Mouse (Mus musculus): ENCODE data around the gene Nfic. TPM values are rescaled to one million over a fixed set of nuclear protein-coding genes. Genes with fewer than 3 reads are reported as not detected.

Gene Nfic
- total RNA-seq, 2 experiments from 2014 or later, result 133 TPM

DNA sequence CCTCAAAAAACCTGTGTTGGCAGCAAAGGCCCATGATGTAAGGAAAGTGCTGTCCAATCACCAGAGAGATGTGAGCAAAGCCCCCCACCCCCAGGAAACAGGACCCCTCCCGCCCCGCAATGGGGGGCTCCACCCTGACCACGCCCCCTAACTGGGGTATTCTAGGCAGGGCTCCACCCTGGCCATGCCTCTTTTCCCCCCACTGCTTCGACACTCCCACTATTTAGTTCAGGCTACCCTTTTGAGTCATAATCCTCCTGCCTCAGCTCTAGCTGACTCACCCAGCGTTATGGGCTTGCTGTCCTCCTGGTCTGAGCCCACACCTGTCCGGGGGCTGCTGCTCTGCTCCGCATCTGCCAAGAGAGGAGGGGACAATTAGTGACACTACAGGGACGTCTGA, 46.1 kb downstream of the Nfic start:
- intact Hi-C loops (cut with DNase I), result loop anchor here (2.0 kb wide), 1 partner anchor 33 kb away; no protein-coding TSS in a partner anchor

DNA sequence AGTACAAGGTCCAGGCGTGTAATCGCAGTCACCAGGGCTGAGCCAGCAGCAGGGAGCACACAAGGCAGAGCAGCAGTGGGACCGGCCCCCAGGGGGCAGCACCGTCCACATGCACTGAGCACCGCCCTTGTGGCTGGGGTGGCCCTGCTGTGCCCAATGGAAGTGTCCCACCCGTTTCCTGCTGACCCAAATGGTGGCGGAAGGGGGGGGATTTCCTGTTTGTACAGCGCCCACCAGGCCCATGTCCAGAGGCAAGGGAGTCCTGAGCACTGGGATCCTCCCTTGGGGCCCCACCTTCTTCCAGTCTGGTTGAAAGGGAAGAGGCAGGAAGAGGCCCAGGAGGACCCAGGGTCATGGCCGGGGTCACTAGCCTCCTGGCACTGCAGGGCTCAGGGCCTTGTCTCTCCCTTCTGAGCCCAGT, 46.6 kb downstream of the Nfic start:
- intact Hi-C loops (cut with DNase I), result loop anchor here (2.0 kb wide), 1 partner anchor 34 kb away; no protein-coding TSS in a partner anchor
- peak; percentile 92 to 93 for DNase-seq

More for the DNA sequence above, 46.1 kb downstream of the Nfic start:
- DNase-seq, result no peak

DNA sequence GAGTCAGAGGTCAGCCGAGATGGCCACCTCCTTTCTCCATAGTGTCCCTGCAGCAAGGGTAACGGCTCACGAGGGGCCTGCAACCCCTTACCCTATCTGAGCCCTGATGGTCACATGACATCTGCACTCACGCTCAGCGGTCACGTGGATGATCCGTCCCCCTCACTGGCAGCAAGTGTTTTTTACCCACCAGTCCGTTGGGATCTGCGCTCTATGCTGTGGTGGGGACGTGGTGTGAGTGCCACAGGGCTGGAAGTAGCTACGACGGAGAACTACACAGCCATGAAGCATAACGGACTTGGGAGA, 47.1 kb downstream of the Nfic start:
- intact Hi-C loops (cut with DNase I), result loop anchor here (2.0 kb wide), 1 partner anchor 34 kb away; no protein-coding TSS in a partner anchor

DNA sequence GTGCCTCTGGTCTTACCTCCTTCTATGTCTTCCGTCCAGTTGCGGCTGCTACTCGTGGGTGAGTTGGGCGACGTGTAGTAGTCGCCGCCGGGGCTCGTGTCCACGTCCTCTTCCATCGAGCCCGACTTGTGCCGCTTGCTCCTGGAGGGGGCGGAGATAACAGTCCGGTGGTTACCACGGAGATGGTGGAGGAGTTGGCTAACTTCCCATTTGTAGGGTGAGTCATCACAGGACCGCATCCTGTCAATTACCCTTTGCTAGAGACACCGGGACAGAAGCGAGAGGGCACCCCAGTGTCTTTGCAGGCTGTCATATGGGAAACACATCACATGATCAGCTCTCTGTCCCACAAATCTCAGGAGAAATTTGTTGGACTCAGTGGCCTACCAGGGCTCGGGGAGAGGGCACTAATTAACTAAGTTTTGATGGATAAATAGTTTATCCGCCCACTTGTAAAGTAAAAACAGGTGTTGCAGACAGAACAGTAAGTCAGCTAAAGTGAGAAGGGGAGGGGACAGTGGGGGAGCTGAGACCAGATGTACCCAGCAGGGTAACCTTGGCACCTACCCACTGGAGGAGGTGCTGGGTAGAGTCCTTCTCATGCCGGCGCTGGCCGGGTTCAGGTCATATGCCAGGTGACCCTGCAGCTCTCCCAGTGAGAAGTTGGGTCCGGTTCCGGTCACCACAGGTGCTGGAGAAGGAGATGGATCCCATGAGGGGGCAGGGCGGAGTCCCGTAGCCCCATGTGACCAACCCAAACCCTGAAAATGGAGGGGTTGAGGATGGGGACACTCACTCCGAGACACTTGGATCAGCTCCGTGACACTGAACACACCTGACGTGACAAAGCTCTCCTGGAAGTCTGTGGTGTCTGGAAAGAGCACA, 47.7 kb downstream of the Nfic start:
- peak; percentile 77 to 82 for DNase-seq
- intact Hi-C loops (cut with DNase I), result loop anchor here (2.0 kb wide), 1 partner anchor 35 kb away; no protein-coding TSS in a partner anchor

More for the DNA sequence above, 47.1 kb downstream of the Nfic start:
- DNase-seq, result no peak

DNA sequence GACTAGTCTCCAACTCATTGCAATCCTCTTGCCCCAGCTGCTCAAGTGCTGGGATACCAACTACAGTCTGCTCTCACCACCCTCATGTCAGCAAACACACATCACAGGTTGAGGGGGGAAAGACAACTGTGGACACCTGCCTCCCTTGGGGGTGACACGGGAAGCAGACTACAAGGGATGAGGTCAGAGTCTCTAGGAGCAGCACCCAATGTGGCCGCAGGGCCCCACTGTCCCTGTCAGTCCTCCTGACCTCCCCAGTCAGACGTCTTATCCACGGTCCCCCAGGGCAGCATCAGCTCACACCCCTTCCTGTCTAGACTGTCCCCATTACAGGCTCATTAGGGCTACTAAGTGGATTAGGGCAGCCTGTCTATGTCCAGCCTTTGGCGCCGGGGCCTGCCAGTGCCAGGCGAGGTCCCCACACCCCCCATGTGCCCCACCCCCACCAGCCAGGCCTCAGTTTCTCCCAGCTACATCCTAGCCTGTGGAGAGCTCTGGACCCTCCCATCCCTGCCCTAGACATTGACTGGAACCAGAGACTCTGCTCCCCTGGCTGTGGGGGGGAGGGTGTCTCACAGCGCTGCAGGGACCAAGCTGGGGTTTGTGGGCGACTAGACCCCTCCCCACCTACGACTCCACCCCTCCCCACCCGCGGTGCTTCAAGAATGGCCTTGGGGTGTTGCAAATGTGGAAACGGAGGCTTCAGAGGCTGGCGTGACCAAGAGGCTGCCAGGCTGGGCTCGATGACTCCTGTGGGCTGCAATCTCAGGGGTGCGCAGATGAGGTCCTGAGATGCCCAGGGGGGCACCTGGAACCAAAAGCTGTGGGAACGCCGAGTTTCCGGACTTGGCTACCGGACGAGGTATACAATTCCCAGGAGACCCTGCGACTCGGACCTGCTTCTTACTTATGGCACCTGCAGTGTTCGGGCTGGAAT, 48.7 kb downstream of the Nfic start:
- intact Hi-C loops (cut with DNase I), result no loop called here
- peak in 1 of 2 experiments; percentile 29 for DNase-seq

DNA sequence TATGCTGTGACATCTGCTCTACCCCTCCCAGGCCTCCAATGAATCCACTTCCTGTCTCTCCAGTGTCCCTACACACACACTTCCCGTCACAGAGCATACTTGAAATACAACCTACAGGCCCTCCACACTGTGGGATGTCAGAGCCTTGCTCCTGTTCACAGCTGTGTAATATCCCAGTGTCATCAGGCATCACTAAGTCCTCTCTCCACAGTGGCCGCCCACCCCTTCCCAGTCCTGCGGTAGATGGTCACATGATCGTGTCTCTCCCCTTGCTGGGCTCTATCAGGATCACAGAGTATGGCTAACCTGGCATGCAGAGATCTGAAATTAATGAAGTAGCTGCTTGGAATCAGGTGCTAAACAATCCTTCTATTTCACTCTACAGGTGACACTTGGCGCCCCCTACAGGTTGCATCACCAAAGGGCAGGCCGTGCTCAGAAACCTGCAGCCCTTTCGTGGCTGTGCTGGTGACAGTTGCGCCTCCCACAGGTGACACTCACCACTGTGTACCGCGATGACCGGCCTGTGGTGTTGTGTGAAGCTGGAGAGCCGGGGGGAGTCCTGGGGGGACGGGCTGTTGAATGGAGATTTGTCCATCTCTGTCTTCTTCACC, 49.7 kb downstream of the Nfic start:
- intact Hi-C loops (cut with DNase I), result no loop called here
- peak; percentile 63 to 79 for DNase-seq

DNA sequence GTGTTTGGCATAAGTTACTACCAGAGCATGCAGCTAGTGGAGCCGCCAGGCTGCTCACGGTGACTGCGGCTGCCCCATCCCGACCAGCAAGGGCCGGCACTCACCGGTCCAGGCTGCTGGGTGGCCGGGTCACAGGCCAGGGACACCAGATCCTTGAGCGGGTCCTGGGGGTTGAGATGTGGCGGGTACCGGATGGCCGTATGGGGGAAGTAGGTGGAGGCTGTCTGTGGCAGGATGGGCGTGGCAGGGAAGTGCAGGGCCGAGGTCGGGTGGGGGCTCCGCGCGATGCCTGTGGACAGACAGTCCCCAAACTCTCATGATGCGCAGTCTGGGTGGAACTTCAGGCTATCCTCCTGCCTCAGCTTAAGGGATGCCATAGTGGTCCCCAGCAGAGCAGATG, 50.7 kb downstream of the Nfic start:
- intact Hi-C loops (cut with DNase I), result no loop called here
- DNase-seq, result peak in 1 of 2 experiments; percentile 35

DNA sequence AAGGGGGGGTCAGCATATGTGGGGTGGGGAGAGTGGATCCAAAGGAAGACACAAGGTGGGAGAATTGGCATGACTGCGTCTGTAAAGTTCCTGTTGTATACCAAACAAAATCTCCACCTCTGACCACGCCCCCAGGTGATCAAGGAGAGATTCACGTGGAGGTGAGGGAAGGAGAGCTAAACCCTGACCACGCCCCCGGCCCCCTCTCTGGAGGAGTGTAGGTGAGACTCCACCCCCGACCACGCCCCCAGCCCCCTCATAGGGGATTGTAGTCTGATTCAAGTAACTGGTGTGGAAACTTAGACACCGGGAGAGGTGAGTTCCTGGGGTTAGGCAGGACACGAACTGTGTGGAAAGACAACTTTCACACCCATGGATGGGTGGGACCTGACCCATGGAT, 51.4 kb downstream of the Nfic start:
- DNase-seq, result no peak
- intact Hi-C loops (cut with DNase I), result no loop called here

DNA sequence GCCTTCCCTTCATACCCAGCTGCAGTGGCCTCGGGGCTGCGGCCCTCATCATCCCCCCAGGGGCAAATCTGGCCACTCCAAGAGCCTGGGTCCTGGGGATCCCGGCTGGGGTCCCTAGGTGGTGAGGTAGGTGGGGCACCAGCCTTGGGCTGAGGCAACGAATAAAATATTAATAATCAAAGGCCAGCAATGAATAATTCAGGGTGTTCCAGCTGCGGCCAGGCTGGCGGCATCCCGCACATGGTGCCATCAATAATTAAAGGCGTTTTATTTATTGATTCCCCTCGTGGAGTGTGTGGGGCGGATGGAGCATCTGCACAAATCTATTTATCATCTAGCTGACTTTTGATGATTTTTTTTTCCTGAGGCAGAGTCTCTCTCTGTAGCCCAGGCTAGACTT, 51.9 kb downstream of the Nfic start:
- intact Hi-C loops (cut with DNase I), result no loop called here
- no peak for DNase-seq

DNA sequence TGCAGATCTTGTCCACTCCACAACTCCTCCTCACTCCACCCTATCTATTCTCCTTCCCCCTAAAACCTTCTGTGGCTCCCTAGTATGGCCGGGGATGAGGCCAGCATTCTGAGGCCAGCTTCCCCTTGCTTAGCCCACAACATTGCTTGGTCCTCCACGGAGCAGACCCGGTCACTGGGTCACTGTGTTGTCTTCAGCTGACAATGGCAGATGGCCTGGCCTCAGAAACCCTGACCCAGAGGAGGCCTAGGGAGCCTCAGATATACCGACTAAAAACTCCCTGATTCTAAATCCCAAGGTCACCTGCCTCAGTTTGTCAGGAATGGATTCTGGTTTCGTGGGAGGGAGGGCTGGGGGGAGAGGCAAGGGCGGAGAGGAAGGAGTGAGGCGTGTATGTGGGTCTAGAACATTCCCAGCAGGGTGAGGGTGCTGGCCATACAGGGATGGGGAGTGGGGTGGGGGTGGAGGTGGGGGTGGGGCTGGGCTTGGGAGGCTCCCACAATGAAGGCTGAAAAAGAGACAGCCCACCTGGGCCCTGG, 53.1 kb downstream of the Nfic start:
- no peak for DNase-seq
- intact Hi-C loops (cut with DNase I), result no loop called here

DNA sequence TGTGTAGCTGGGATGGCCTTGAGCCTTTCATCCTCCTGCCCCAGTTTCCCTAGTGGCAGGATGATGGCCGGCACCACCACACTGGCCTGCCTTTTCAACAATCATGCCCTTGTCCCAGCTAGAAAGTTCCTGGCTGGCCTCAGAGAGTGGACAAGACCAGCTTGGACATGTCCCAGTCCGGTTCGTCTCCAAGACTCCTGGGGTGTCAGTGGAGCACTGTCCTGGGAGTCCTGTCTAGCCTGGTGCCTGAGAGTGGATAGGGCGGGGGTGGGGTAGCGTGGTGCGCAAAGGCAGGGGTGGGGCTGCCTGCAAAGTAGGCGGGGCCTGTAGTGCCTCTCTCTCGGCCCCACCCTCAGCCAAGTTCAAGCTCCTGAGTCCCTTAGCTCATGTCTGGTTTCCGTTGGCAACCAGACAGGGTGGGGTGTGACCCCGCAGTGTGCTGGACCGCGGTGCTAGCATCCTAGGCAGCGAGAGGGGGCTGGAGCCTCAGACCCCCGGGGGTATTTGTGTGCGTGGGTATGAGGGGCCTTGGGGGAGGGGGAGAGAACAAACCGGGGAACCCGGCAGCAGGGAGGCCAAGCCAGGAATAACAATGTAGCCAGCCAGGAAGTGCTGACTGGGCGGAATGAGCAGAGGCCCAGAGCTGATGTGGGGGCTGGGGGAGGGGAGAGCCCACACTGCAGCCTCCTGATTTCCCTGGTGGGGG, 53.8 kb downstream of the Nfic start:
- intact Hi-C loops (cut with DNase I), result no loop called here

DNA sequence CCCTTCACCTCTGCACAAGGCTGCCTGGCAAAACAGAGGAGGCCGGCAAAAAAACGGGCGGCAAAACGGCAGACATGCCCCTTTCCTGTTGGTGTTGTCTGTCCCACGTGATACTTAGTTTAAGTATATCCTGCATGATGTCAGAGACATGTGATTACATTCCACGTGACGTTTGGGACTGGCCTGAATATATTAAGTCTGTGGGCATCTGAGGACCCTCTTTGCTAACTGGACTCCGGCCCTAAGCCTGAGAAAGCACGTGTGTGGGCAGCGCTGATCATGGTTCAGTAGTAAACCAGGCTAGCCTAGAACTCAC, 54.3 kb downstream of the Nfic start:
- peak in 1 of 2 experiments; percentile 27 for DNase-seq
- intact Hi-C loops (cut with DNase I), result no loop called here

More for the DNA sequence above, 53.8 kb downstream of the Nfic start:
- DNase-seq, result peak; percentile 84

DNA sequence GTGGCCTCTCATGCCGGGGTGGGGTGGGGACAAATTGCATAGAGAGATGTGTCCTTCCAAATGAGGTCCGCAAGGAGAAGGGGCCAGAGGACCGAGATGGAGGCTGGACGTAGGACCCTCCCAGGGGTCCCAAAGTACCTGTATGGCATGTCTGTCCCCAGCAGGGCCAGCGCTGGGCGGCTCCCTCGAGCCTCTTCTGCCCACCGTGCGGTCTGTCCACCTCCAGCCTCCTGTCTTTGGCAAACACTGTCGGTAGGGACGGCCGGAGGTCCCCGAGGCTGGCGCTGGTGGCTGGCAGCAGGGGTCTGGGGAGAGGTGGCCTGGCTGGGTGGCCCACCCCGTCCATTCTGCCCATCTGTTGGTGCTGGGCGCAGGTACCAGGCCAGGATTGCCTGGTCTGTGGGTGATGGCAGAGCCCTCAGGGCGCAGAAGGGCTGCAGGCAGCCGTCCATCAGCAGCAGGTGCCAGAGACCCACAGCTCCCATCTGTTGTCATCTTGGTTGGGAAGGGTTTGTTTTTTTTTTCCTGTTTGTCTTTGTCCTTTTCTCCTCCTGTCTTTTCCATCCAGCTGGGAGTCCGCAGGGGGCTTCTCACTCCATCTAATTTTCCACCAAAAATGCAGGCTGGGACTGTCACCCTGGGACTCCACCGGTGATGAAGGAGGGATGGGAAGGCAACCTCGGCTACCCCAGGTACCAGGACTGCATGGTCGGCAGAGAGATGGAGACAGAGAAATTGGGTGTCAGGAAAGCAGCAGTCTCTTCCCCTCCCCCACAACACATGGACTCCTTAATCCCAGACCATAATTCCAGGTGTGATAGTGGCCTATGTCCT, 54.8 kb downstream of the Nfic start:
- no peak for DNase-seq

DNA sequence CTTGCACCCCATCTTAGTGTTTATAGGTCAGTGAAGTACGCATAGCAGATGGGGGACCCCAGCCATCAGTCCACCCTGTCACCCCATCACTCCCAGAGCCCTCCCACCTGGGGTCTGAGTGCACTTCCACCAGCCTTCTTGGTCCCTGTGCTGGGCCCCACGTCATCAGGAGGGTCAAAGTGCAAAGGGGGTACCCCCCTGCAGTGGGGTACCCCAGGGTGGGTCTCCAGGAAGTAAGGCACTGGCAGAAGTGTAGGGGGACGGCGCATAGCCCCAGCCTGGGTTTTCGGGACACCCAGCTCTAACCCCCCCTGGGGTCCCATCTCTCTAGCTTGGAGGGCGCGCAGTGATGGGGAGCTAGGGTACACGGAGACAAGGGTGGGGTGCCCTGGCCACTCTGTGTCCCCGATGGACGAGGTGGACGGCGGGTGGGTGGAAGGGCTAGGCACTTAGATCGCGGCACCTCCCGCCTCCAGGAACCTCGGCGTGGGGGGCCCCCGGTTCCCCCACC, 55.6 kb downstream of the Nfic start:
- intact Hi-C loops (cut with DNase I), result no loop called here
- no peak for DNase-seq

More for the DNA sequence above, 54.8 kb downstream of the Nfic start:
- intact Hi-C loops (cut with DNase I), result no loop called here

DNA sequence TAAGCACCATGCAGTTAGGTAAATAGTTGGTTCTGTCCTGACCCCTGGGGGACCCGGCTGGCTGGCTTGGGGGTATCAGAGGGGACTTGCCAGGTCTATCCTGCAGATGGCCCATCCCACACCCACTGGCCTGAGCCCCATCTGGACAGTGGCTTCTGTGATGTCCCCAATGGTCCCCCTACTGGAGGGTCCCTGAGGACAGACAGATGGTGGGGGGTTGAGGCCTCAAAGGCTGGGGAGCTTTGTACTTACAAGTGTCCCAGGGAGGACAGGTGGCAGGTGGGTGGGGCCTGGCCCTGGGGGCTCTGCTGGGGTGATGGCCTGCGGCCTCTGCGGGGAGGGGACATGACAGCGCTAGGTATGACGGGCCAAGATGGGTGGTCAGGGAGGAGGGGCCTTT, 56.1 kb downstream of the Nfic start:
- intact Hi-C loops (cut with DNase I), result no loop called here

DNA sequence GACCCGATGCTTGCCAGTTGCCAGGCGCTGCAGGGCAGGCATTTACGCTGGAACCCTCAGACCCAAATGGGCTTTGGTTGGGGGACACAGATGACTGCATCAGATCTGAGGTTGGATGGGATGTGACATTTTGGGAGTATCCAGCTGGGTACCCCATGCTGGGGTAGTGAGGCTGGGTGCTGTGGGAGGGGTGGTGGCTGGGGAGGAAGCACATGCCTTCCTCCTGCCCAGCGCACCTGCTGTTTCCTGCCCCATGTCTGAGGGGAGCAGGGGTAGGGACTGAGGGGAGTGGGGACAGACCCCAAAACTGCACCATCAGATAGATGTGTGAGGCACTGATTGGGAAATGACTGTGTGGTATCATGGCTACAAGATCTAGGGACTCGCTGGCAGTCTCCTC, 58.7 kb downstream of the Nfic start:
- no peak for DNase-seq
- intact Hi-C loops (cut with DNase I), result no loop called here

More for the DNA sequence above, 56.1 kb downstream of the Nfic start:
- DNase-seq, result no peak

DNA sequence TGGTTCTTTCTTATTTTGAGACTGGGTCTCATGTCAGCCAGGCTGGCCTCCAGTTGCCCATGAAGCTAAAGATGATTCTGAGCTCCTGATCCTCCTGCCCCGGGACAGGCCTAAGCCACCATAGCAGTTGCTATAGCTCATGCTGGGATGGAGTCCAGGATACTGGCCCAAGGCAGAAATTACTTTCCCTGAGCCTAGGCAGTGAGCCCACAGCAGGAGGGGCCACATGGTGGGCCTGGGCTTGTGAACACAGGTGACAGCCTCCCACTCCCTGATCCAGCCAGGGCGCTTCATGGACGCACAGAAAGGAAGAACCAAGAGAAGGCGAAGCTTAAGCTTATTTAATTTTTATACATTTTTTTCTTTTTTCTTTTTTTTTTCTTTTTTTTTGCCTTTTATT, 59.6 kb downstream of the Nfic start:
- intact Hi-C loops (cut with DNase I), result loop anchor here (2.0 kb wide), 1 partner anchor 45 kb away; no protein-coding TSS in a partner anchor
- no peak for DNase-seq

DNA sequence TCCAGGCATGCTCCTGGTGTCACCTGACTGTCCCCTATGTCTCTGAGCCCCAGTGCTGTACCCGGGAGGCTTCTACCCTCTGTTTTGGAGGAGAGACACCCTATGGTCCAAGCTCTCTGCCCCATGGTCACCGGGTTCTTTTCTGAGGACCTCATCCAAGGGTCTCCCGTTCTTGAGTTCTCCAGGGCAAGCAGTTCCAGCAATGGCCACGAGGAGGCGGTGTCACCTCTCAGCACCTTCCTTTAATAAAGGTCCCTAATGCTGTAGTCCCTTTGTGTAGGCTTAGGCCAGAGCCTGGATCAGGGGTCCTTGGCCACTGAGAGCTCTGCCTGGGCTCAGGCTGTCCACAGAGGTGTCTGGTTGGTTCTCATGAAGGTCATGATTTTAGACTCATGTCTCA, 60.3 kb downstream of the Nfic start:
- intact Hi-C loops (cut with DNase I), result loop anchor here (2.0 kb wide), 1 partner anchor 46 kb away; no protein-coding TSS in a partner anchor
- peak; percentile 75 to 83 for DNase-seq

Measured in heart, postnatal 14 days (tissue).